Mouse (Mus musculus) ES-Bruce4 (cell line): ENCODE results near the gene Gm33815.
"Not testable (repeated sequence)": the region's sequence is repeated elsewhere in the genome, so short reads cannot be mapped to it uniquely, and the experiment has no call there.

ENCODE experiments used
- CTCF ChIP-seq: IDR thresholded peaks from one replicate; pipeline ENCODE4 v1.8.1; 2011; ENCODE audit warnings: low read depth, low read length
- EP300 ChIP-seq: IDR thresholded peaks from 2 replicates; pipeline ENCODE4 v1.6.1; 2011; ENCODE audit warnings: low read depth, low read length; ENCODE audit not compliant: insufficient read depth
- POLR2A ChIP-seq: IDR thresholded peaks from one replicate; pipeline ENCODE4 v1.8.1; 2011; ENCODE audit warnings: low read length; ENCODE audit not compliant: insufficient read depth

DNA sequence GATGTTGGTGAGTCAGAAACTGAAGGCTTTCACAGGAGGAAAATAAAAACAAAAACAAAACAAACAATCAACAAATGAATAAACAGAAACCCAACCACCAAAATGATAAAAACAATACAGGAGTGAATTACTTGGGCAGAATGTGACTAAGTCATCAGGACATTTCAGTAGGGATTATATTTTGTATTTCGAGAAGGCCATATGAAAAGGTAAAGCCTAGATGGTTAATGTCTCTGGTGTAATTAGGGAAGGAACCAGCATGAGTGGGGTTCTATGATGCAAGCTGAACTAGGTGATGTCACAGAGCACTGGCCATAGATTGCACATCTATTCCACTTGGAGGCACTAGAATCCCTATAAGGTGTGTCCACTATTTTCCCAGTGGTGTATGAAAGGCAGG is at the start of gene Gm33815:
- TF ChIP-seq POLR2A, CTCF, EP300: not testable (repeated sequence)
